Mouse (Mus musculus) cerebellum, adult 8-10 months (tissue): ENCODE measurements around the gene Ttyh3.

Experiments
- DNase-seq: peaks from one replicate; pipeline ENCODE4 v3.0.0; 2022

The Ttyh3 gene

GRCm38 (mm10) chr5:140607836-140608633 lies 40.8 kb downstream of the Ttyh3 start:
- no peak for DNase-seq

- peak; percentile 20 for DNase-seq
These were observed 41.6 kb downstream of the Ttyh3 start, which contains the start of gene Lfng for GRCm38 (mm10) chr5:140607001-140607835. Gene Lfng (plus strand): TSS chr5:140607320.

GRCm38 (mm10) chr5:140606386-140606785 lies 42.4 kb downstream of the Ttyh3 start:
- no peak for DNase-seq

GRCm38 (mm10) chr5:140605228-140605627 lies 43.6 kb downstream of the Ttyh3 start:
- no peak for DNase-seq

GRCm38 (mm10) chr5:140604386-140604785 lies 44.4 kb downstream of the Ttyh3 start:
- no peak for DNase-seq

- DNase-seq = no peak
These were observed 46.3 kb downstream of the Ttyh3 start for GRCm38 (mm10) chr5:140602540-140602939.

GRCm38 (mm10) chr5:140601712-140602111 lies 47.1 kb downstream of the Ttyh3 start:
- no peak for DNase-seq

- DNase-seq = no peak
These were observed 48.9 kb downstream of the Ttyh3 start for GRCm38 (mm10) chr5:140599939-140600338.

- DNase-seq = no peak
These were observed 51.0 kb downstream of the Ttyh3 start for GRCm38 (mm10) chr5:140597787-140598186.

GRCm38 (mm10) chr5:140596927-140597588 lies 51.8 kb downstream of the Ttyh3 start:
- DNase-seq = no peak

- no peak for DNase-seq
These were observed 52.4 kb downstream of the Ttyh3 start for GRCm38 (mm10) chr5:140596426-140596825.

- DNase-seq = no peak
These were observed 54.0 kb downstream of the Ttyh3 start for GRCm38 (mm10) chr5:140594846-140595245.

- DNase-seq = no peak
These were observed 59.6 kb downstream of the Ttyh3 start for GRCm38 (mm10) chr5:140589082-140589774.

- no peak for DNase-seq
These were observed 65.0 kb downstream of the Ttyh3 start for GRCm38 (mm10) chr5:140583732-140584368.

- no peak for DNase-seq
These were observed 65.7 kb downstream of the Ttyh3 start for GRCm38 (mm10) chr5:140582995-140583731.

GRCm38 (mm10) chr5:140581569-140581968 lies 67.3 kb downstream of the Ttyh3 start:
- DNase-seq = no peak

GRCm38 (mm10) chr5:140579771-140580170 lies 69.1 kb downstream of the Ttyh3 start:
- no peak for DNase-seq

- no peak for DNase-seq
These were observed 69.6 kb downstream of the Ttyh3 start for GRCm38 (mm10) chr5:140579221-140579620.

- no peak for DNase-seq
These were observed 73.4 kb downstream of the Ttyh3 start for GRCm38 (mm10) chr5:140575381-140575866.

GRCm38 (mm10) chr5:140572611-140573010 lies 76.2 kb downstream of the Ttyh3 start:
- no peak for DNase-seq

- no peak for DNase-seq
These were observed 77.2 kb downstream of the Ttyh3 start for GRCm38 (mm10) chr5:140571673-140572072.
